Mouse (Mus musculus) layer of hippocampus, adult 9-11 months (tissue): ENCODE results near the gene Pdcd7.

Experiments
- DNase-seq: peaks from one replicate; pipeline ENCODE4 v3.0.0; 2022

Gene Pdcd7

GRCm38 (mm10) chr9:65345854-65346475 is at the start of gene Pdcd7:
Gene Pdcd7, plus strand, starts transcription at chr9:65346104.
- peak; percentile 96 for DNase-seq

GRCm38 (mm10) chr9:65297056-65297455 is 48.8 kb upstream of the Pdcd7 start:
- no peak for DNase-seq

GRCm38 (mm10) chr9:65298761-65299160 is 47.1 kb upstream of the Pdcd7 start:
- no peak for DNase-seq

GRCm38 (mm10) chr9:65299650-65300049 is 46.3 kb upstream of the Pdcd7 start:
- no peak for DNase-seq

- DNase-seq: no peak
Measured at GRCm38 (mm10) chr9:65302327-65302983, 43.4 kb upstream of the Pdcd7 start.

GRCm38 (mm10) chr9:65303586-65303985 is 42.3 kb upstream of the Pdcd7 start:
- no peak for DNase-seq

GRCm38 (mm10) chr9:65304300-65304699 is 41.6 kb upstream of the Pdcd7 start:
- DNase-seq: no peak

- DNase-seq: no peak
Measured at GRCm38 (mm10) chr9:65306672-65307071, 39.2 kb upstream of the Pdcd7 start.

GRCm38 (mm10) chr9:65308011-65308410 is 37.9 kb upstream of the Pdcd7 start:
- no peak for DNase-seq

GRCm38 (mm10) chr9:65312669-65313357 is 33.1 kb upstream of the Pdcd7 start:
- DNase-seq: no peak

GRCm38 (mm10) chr9:65313846-65314245 is 32.1 kb upstream of the Pdcd7 start:
- DNase-seq: no peak

GRCm38 (mm10) chr9:65322255-65322900 is 23.5 kb upstream of the Pdcd7 start:
- DNase-seq: no peak

- no peak for DNase-seq
Measured at GRCm38 (mm10) chr9:65325971-65326370, 19.9 kb upstream of the Pdcd7 start.

- no peak for DNase-seq
Measured at GRCm38 (mm10) chr9:65327371-65327770, 18.5 kb upstream of the Pdcd7 start.

GRCm38 (mm10) chr9:65333958-65334357 is 11.9 kb upstream of the Pdcd7 start:
- DNase-seq: no peak

- DNase-seq: no peak
Measured at GRCm38 (mm10) chr9:65339146-65339545, 6.8 kb upstream of the Pdcd7 start.

GRCm38 (mm10) chr9:65340414-65340813 is 5.5 kb upstream of the Pdcd7 start:
- DNase-seq: no peak

- peak; percentile 14 for DNase-seq
Measured at GRCm38 (mm10) chr9:65345439-65345838, 465 bp upstream of the Pdcd7 start.

- peak; percentile 21 for DNase-seq
Measured at GRCm38 (mm10) chr9:65346476-65347111, 690 bp downstream of the Pdcd7 start.

- no peak for DNase-seq
Measured at GRCm38 (mm10) chr9:65347112-65347850, 1.4 kb downstream of the Pdcd7 start.

- no peak for DNase-seq
Measured at GRCm38 (mm10) chr9:65353251-65353650, 7.3 kb downstream of the Pdcd7 start.

GRCm38 (mm10) chr9:65356561-65356960 is 10.7 kb downstream of the Pdcd7 start:
- no peak for DNase-seq
